8 mouse cellular contexts compared by ENCODE assay signal in genomic region chr15:79026511-79027290, GRCm38 (mm10). TPM values are rescaled to one million over a fixed set of nuclear protein-coding genes. Genes with fewer than 3 reads are reported as not detected.
DNase-seq lines count a peak whose midpoint lies in the region; ATAC-seq lines count a peak whose summit lies in the region.

No protein-coding gene starts in this region.

- H3K4me2 ChIP-seq in embryonic facial prominence, embryonic 15.5 days (replicated peaks), result peak overlapping the region; percentile 97
- H3K4me2 ChIP-seq in kidney, embryonic 14.5 days (replicated peaks; ENCODE audit: low read depth, low read length), result peak overlapping the region; percentile 98
- peak overlapping the region; percentile 99 for H3K4me2 ChIP-seq in midbrain, embryonic 16.5 days (ENCODE audit: low read length)

- H3K27ac ChIP-seq in embryonic facial prominence, embryonic 15.5 days (replicated peaks), result peak overlapping the region; percentile 97
- H3K27ac ChIP-seq in kidney, embryonic 14.5 days (ENCODE audit: low read depth, low read length), result peak overlapping the region; percentile 93
- H3K27ac ChIP-seq in midbrain, embryonic 16.5 days (ENCODE audit: low read length), result no peak overlapping the region

- no peak for ATAC-seq in embryonic facial prominence, embryonic 15.5 days (ENCODE audit: insufficient number of reproducible peaks, low FRiP score, low TSS enrichment, low read depth)
- no peak for ATAC-seq in kidney, embryonic 14.5 days (ENCODE audit: low FRiP score, low TSS enrichment)
- no peak for ATAC-seq in midbrain, embryonic 16.5 days

- H3K27me3 ChIP-seq in embryonic facial prominence, embryonic 15.5 days, result no peaks in the 10 kb centered on the region
- H3K27me3 ChIP-seq in kidney, embryonic 14.5 days (ENCODE audit: control insufficient read depth, insufficient read depth, low read length), result no peaks in the 10 kb centered on the region
- no peaks in the 10 kb centered on the region for H3K27me3 ChIP-seq in midbrain, embryonic 16.5 days (ENCODE audit: control insufficient read depth, insufficient read depth, low read depth, low read length)

- H3K4me1 ChIP-seq in embryonic facial prominence, embryonic 15.5 days, result peaks cover 32% of the 10 kb centered on the region
- H3K4me1 ChIP-seq in kidney, embryonic 14.5 days (ENCODE audit: control insufficient read depth, insufficient read depth, low read length), result peaks cover 32% of the 10 kb centered on the region
- H3K4me1 ChIP-seq in midbrain, embryonic 16.5 days (ENCODE audit: control insufficient read depth, insufficient read depth, low read length), result peaks cover 35% of the 10 kb centered on the region

- H3K9me3 ChIP-seq in embryonic facial prominence, embryonic 15.5 days (replicated peaks), result no peaks in the 10 kb centered on the region
- H3K9me3 ChIP-seq in kidney, embryonic 14.5 days (ENCODE audit: control insufficient read depth, low read length), result no peaks in the 10 kb centered on the region
- no peaks in the 10 kb centered on the region for H3K9me3 ChIP-seq in midbrain, embryonic 16.5 days (replicated peaks; ENCODE audit: control insufficient read depth, low read length, poor library complexity, severe bottlenecking)

- H3K36me3 ChIP-seq in embryonic facial prominence, embryonic 15.5 days, result no peaks in the 10 kb centered on the region
- no peaks in the 10 kb centered on the region for H3K36me3 ChIP-seq in kidney, embryonic 14.5 days (ENCODE audit: control insufficient read depth, insufficient read depth, low read length)
- H3K36me3 ChIP-seq in midbrain, embryonic 16.5 days (ENCODE audit: control insufficient read depth, insufficient read depth, low read length), result no peaks in the 10 kb centered on the region

- peak overlapping the region; percentile 81 for H3K4me3 ChIP-seq in embryonic facial prominence, embryonic 15.5 days (replicated peaks)
- H3K4me3 ChIP-seq in kidney, embryonic 14.5 days (ENCODE audit: low read length), result peak overlapping the region; percentile 55
- no peak overlapping the region for H3K4me3 ChIP-seq in midbrain, embryonic 16.5 days (ENCODE audit: low read depth, low read length)

- WGBS in embryonic facial prominence, embryonic 15.5 days, result 45% methylated on average over 14 of the region's 14 CpGs
- 48% methylated on average over 14 of the region's 14 CpGs for WGBS in kidney, embryonic 14.5 days
- WGBS in midbrain, embryonic 16.5 days, result 45% methylated on average over 14 of the region's 14 CpGs

- peak overlapping the region; percentile 91; the same call in 1 of the 2 replicates for H3K9ac ChIP-seq in embryonic facial prominence, embryonic 15.5 days
- H3K9ac ChIP-seq in kidney, embryonic 14.5 days (ENCODE audit: low read depth, low read length), result peak overlapping the region; percentile 93
- peak overlapping the region; percentile 97; the same call in 1 of the 2 replicates for H3K9ac ChIP-seq in midbrain, embryonic 16.5 days (ENCODE audit: low read depth, low read length)

- intact Hi-C loops in heart, postnatal 14 days (cut with DNase I), result no loop called here
- intact Hi-C loops in gastrocnemius, postnatal 36 days (cut with DNase I), result no loop called here

- peak; percentile 91 for DNase-seq in heart, adult 11 months
- DNase-seq in heart, postnatal 14 days, result no peak
- no peak for DNase-seq in right cerebral cortex, postnatal 10 days (ENCODE audit: low spot score in 2 of 2)
- DNase-seq in gastrocnemius, postnatal 25 days, result no peak
- DNase-seq in gastrocnemius, postnatal 36 days, result no peak

RNA-seq across cellular contexts. Expression of gene H1f0, which starts 1.5 kb away (rescaled TPM):
- 100 to 1,000 TPM; 104 to 128 TPM for total RNA-seq in heart, postnatal 14 days (2021)
- 553 and 582 TPM in 2 replicates for polyA plus RNA-seq in embryonic facial prominence, embryonic 15.5 days (2015; fragmentation: Nextera tagmentation; extraction: Ambion mirVana)
- polyA plus RNA-seq in kidney, embryonic 14.5 days (2014; fragmentation: Nextera tagmentation; extraction: Ambion mirVana), result 137 and 306 TPM in 2 replicates
- polyA plus RNA-seq in midbrain, embryonic 16.5 days (2015; fragmentation: Nextera tagmentation; extraction: Ambion mirVana), result 167 and 180 TPM in 2 replicates
- 10 to 100 TPM; 73.2 to 75.3 TPM for total RNA-seq in gastrocnemius, postnatal 25 days (2021)
- total RNA-seq in gastrocnemius, postnatal 36 days (2021), result 10 to 100 TPM; 71.1 to 87.4 TPM

RNA-seq across cellular contexts. Expression of gene Galr3, which starts 15.0 kb away (rescaled TPM):
- not detected for total RNA-seq in heart, postnatal 14 days (2021)
- polyA plus RNA-seq in embryonic facial prominence, embryonic 15.5 days (2015; fragmentation: Nextera tagmentation; extraction: Ambion mirVana), result 0.14 and 0.37 TPM in 2 replicates
- polyA plus RNA-seq in kidney, embryonic 14.5 days (2014; fragmentation: Nextera tagmentation; extraction: Ambion mirVana), result 0.28 TPM in 1 of 2 replicates, not detected in the other
- polyA plus RNA-seq in midbrain, embryonic 16.5 days (2015; fragmentation: Nextera tagmentation; extraction: Ambion mirVana), result not detected in 2 replicates
- total RNA-seq in gastrocnemius, postnatal 25 days (2021), result not detected
- total RNA-seq in gastrocnemius, postnatal 36 days (2021), result not detected

RNA-seq across cellular contexts. Expression of gene Ankrd54, which starts 36.0 kb away (rescaled TPM):
- 1 to 10 TPM; 8.7 to 9.4 TPM for total RNA-seq in heart, postnatal 14 days (2021)
- 58.7 and 71.7 TPM in 2 replicates for polyA plus RNA-seq in embryonic facial prominence, embryonic 15.5 days (2015; fragmentation: Nextera tagmentation; extraction: Ambion mirVana)
- polyA plus RNA-seq in kidney, embryonic 14.5 days (2014; fragmentation: Nextera tagmentation; extraction: Ambion mirVana), result 48.6 and 54.2 TPM in 2 replicates
- 54.4 and 57.8 TPM in 2 replicates for polyA plus RNA-seq in midbrain, embryonic 16.5 days (2015; fragmentation: Nextera tagmentation; extraction: Ambion mirVana)
- 1 to 10 TPM; 3.6 to 4.4 TPM for total RNA-seq in gastrocnemius, postnatal 25 days (2021)
- 1 to 10 TPM; 2.7 to 4.3 TPM for total RNA-seq in gastrocnemius, postnatal 36 days (2021)

RNA-seq across cellular contexts. Expression of gene Eif3l, which starts 48.3 kb away (rescaled TPM):
- total RNA-seq in heart, postnatal 14 days (2021), result 10 to 100 TPM; 73.8 to 81.1 TPM
- polyA plus RNA-seq in embryonic facial prominence, embryonic 15.5 days (2015; fragmentation: Nextera tagmentation; extraction: Ambion mirVana), result 197 and 205 TPM in 2 replicates
- polyA plus RNA-seq in kidney, embryonic 14.5 days (2014; fragmentation: Nextera tagmentation; extraction: Ambion mirVana), result 207 and 265 TPM in 2 replicates
- 165 TPM in 2 replicates for polyA plus RNA-seq in midbrain, embryonic 16.5 days (2015; fragmentation: Nextera tagmentation; extraction: Ambion mirVana)
- 10 to 100 TPM; 46.3 to 53.2 TPM for total RNA-seq in gastrocnemius, postnatal 25 days (2021)
- 10 to 100 TPM; 46.6 to 52.6 TPM for total RNA-seq in gastrocnemius, postnatal 36 days (2021)
